Mouse (Mus musculus) spleen, postnatal 36 days (tissue): ENCODE data around the gene Afdn.

ENCODE experiments used
- DNase-seq, 2 experiments: peaks; one replicate each; pipeline ENCODE4 v3.0.0; 2022; ENCODE audit warnings: low spot score in 2 of 2, mixed read lengths in 1 of 2

The Afdn gene

DNA sequence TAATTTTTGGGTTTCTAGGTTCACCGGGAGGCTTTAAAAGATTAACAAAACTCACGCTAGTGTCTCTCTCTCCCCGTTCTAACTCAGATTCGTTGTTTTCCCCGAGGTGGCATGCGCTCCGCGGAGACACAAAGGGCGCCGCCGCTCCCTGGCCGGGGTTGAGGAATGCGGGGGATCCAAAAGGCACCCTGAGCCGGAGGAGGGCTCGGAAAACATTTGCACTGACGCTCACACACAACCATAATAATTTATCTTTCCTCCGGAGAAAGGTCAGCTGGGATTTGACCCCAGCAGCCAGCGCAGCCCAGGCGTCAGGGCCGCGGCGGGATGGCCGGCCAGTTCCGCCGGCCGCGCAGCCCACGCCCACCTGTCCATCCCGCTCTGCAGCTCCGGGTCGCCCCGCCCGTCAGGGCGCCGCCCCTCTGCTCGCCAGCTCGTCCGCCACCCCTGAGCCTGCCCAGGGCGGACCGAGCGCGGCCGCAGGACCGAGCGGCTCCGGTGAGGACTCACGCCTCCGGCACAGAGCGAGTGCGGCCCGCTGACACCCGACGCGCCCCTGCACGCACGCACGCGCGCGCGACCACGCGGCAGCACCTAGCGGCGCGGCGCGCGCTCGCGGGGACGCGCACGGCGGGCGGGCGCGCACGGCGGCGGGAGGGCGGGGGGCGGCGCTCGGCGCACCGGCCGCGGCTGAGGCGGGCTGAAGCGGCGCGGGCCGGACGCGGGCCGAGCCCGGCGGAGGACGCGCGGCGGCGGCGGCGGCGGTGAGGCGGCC, at the start of gene Afdn:
Gene Afdn (plus strand): TSS at position 687 of the 775 bp plus-strand sequence.
- peak; percentile 9 to 15 for DNase-seq

DNA sequence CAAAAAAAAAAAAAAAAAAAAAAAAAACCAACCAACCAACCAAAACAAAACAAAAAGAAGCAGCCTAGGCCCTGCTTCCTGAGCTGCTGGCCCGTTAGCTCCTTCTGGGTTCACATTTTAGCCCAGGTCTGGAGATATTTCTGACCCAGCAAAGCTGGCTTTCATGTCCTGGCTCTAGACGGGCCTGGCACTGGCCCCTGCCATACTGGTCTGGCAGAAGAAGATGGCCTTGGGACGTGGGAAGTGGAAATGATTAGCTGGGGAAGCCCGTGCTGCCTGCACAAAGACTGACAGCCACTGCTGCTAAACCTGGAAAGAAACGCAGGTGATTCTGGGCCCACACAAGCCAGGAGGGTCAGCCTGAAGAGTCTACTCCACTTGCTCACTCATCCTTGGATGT, 49.2 kb upstream of the Afdn start:
- no peak for DNase-seq

DNA sequence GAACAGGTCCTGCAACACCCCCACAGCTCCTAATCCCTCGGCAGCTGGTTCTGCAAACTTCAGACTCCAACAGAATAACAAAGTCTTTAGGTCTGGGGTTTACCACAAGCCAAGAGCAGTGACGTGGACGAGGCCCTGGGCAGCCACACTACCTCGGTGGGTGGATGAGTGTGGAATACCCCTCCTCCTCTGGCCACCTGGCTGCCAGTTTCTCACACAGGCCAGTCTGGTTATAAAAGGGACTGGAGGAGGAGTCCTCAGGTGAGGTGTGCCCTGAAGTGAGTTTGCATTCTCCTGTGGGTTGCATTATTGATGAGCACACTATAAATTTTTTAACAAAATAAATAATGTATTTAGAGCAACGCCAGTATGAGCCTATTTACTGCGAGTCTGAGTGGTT, 48.2 kb upstream of the Afdn start:
- DNase-seq, result no peak

DNA sequence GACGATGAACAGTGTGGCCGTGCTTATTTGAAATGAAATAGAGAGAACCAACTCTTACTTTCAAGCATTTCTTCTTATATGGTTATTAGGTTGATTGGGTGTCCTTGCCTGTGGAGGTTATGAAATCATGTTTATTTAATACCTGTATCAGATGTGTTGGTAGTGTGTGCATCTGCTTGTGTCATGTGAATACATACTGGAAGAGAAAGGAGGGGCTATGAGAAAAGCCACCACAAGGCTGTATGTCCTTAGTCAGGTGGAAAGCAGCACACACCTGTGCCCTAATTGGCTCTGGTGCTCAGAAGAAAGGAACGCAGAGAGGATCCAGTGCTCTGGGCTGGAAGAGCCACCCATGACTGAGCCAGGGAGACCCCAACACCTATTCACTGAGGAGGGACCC, 47.8 kb upstream of the Afdn start:
- no peak for DNase-seq

DNA sequence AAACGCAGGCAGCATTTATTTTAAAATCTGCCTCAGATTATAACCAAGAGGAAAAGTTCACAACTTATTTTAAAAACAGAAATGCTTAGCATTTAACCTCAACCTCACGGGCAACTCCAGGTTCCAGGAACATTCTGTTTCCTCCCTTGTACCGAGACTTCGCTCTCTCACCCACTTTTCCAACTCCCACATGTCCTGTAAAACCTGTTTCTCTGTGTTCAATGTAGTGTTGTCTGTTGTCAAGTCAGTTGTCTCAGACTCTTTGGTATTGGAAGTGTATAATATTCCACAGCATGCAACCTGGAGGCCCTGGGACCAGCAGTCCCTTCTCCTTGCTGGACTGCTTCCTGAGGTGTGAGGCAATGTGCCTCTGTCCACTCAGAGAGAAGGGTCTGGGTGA, 46.2 kb upstream of the Afdn start:
- no peak for DNase-seq

DNA sequence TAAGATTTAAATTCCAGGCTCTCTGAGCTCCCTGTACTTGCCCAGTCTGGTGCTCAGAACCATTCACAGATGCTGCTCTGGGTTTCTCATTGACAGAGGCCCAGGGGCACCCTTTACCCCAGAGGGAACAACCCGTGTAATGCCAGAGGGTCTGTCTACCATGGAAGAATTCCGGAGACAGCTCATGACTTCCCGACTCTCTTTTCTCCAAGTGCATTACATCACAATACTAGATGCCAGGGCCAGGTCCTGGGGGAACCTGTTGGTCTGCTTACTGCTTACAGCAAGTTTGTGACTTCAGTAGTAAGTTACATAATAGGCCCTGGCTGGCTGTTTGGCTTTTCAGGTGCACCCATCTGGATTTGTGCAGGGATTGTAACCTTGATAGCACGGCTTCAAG, 45.7 kb upstream of the Afdn start:
- no peak for DNase-seq

DNA sequence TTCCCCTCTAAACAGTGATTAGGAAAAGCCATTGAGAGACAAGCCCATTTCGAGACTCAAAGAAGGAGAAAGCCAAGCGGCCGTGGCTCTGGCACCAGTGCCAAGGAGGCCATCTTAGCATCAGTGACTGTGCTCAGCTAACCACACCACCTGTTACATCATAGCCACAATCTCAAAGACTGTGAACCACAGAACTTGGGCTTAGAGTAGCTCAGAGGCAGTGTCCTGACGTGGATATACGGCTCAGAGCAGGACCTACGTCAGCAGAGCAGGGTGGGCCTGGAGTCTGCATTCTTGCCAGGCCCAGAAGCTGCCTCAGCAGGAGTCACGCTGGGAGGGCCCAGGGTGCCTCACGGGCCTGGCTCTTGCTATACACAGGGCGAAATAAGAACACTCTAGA, 44.8 kb upstream of the Afdn start:
- no peak for DNase-seq

DNA sequence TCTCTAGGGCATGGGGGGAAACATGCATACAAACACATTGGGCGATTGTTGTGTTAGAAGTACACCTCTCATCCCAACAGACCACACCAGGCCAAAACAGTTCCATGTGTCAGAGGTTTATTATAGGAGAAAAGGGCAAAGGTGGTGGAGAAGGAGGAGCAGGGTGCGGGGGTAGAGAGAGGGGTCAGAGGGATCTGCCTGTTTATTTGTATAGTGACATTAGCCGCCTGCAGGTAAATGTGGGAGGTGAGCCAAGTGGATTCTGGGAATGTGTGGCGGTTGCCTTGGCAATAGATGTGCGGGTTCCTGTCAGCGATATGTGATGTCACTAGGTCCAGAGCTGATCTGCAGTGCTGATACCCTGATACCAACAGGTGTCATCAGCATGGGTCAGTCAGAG, 44.0 kb upstream of the Afdn start:
- no peak for DNase-seq

DNA sequence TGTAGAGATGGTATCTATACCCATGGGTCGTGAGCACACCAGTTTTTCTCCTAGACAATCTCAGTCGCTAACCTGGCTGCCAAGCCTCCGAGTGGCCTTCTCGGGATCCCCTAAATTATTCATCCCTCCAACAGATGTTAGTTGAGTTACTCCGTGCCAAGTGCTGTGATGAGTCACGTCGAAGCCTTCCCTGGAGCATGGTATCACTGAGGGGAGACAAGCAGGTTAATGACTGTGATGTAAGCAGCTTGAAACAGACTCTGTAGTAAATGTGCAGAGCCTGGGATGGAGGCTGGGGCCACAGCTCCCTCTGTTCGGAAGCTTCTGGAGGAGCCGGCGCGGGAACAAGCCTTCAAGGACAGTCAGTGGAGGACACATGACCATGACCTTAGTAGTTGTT, 42.9 kb upstream of the Afdn start:
- no peak for DNase-seq

DNA sequence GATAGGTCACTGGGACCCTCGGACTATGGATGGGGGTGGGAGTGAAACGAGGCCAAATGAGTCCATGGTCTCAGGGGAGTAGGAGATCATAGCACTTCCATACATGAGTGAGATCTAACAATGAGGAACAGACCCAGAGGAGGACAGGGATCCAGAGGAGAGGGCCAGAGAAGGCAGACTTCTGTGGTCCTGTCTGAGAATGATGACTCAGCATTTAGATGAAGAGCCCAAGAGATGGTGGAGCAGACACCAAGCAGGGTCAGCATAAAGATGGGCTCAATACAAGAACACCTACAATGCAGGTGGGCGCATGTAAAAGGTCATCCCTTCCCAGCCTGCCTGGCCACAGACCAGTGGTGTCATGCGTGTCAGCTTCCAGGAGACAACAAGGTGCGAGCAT, 40.2 kb upstream of the Afdn start:
- DNase-seq, result no peak

DNA sequence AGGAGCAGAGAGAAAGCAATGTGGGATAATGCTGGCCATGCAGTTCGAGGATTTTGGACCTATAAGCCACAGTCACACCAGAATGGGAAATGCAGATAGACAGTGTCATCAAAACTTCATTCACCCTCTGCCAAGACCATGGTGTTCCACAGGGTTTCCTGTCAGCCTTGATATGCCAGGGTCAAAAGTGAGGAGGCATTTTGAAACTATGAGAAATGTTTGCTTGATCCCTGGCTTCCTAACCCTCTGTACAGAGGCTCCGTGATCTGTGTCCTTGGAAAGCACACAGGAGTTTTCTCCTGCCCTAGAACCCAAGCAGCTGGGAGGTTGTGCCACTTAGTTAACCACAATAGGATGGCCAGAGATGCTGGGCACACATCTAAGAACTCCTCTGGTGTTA, 39.0 kb upstream of the Afdn start:
- DNase-seq, result no peak

DNA sequence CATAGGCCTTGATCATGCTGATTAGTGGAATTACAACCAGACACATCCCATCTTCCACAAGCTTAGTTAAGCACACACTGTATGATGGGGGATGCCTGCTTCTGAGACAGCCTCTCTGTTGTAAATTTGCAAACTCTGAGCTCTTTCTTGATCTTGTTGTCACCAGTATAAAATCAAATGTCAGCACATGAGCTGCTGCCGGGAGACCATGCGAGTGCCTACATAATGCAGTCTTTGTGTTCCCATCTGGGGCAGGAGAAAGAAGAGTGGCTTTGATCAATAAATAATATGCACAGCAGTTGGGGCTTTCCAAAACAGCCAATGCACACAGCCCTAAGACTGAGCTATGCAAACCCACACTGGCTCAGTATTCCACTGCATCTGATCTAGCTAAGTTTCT, 37.9 kb upstream of the Afdn start:
- no peak for DNase-seq

DNA sequence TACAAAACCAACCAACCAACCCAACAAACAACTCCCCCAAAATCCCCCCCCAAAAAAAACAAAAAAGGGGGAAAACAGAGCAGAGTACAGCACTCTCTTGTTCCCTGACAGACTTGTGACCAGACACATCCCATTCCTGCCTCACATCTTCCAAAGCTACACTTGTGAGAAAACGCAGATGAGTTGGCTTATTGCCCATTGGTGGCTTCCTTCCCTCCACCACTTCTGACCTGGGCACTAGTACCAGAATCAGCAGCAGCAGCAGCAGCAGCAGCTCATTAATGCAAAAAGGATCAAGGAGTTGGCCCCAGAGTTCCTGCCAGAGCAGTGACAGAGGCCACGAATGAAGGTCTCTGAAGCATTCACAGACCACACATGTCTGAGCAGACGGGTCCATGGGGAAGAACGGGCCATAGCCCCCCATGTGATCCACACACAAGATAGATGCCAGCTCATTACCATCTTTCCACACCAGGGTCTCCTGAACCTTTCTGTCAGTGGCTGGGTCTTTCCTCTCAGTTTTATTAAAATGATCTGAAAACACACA, 35.3 kb upstream of the Afdn start:
- DNase-seq, result no peak

DNA sequence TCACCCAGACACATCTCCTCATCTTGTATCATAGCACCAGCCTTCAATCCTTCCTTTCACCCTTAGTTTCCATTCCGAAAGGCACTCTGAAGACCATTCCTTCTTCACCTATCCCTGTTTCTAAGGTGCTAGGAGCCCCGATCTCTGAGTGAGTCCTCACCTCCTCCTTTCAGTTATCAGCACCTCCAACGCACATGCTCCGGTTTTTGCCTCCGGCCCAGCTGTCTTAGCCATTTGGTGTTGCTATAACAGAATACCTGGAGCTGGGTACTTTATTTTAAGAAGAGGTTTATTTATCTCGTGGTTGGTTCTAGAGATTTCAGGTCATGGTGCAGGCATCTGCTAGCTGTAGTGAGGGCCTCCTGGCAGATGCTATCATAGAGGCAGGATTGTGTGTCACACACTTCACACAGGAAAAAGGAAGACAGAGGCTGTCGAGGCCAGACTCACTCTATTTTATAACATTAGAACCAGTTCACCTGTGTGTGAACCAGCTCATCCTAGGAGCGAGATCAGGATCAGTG, 33.4 kb upstream of the Afdn start:
- no peak for DNase-seq

DNA sequence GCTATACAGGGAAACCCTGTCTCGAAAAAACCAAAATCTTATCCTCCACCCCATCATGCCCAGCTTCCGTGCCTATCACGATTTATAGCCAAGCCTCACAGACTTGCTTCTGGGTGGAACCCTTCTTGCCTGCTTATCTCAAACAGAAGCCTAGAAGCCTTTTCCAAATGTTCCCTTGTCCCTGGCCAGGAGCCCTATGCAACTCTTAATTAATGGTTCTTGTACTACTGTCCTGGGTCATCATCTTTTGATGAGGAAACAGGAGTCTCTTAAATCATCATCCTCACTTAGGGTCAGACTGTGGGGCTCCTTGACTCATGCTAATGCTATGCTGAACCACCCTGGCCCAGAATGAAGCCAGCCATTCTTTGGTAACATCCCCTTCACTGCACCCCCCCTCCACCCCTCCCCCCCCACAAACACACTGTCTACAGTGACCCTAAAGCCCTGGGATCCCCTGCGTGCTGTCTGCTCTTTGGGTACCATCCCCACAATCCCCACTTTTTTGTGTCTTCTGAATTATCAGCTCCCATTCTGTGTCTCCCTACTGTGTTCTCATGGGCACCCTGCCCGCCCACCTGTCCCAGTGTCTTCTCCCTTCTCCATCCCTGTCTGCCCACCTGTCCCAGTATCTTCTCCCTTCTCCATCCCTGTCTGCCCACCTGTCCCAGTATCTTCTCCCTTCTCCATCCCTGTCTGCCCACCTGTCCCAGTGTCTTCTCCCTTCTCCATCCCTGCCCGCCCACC, 29.2 kb upstream of the Afdn start:
- no peak for DNase-seq

DNA sequence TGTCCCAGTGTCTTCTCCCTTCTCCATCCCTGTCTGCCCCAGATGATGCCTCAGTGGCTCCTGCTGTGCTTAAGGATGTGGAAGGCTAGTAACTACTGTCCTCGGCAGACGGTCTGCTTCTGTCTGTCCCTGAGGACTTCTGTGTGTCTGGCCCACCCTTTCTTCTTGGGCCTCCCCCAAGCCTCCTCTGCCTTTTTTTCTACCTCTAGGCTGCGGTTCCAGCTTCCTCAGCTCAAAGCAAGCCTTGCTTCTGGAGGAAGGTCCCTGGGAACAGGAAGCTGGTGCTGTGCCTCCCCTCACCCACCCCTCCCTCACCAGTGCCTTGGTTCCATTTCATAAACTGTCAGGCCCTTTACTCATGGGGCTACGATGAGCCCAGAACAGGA, 28.6 kb upstream of the Afdn start:
- no peak for DNase-seq

DNA sequence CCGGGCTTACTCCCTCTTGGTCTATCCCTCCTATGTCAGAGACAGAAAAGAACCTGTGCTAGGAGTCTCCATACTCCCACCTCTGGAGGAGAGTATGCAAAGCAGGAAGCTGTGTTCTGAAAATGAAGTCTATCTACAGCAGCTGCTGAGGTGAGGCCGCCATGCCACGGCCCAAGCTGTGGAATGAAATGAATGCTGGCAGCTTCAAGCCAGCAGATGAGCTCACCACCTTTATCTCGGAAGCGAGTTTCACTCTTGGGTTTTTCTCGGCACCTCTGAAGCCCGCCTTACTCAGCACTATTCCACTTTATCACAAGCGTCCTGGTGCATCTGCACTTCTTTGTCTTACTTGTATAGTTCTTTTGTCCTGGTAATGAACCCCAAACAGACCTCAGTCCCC, 27.7 kb upstream of the Afdn start:
- no peak for DNase-seq

DNA sequence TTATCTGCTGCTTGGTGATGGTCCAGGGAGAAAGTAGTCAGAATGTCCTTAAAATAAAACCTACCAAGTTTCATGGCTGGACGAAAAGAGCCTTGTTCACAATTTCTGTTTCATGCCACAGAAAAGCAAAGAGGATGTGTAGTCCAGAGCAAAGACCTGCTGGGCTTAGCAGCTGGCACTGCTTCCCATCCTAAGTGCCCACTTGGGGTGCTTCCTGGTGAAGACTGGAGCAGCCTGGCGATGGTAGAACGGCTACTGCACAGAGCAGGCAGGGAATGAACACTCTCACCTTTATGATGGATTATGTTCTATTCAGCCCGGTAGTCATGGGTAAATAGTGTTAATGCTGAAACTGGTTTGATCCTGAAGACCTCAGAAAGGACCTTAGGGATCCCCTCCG, 26.4 kb upstream of the Afdn start:
- no peak for DNase-seq

DNA sequence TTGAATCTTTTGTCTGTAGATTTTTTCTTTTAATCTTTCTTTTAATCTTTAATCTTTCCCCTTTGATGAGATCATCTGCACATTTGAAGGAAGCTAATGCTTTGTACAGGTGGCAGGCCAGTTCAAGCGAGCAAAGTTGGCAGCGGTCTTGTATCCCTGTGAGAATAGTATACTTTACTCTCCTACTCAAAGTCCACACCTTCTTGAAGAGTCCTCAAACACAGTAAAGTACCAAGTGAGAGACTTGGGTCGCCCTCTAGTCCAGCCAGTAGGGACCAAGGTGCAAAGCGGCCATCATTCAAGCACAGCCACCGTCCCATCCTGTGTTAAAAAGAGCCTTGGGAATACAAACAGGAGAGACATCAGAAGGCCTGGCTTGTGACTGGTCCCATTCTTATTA, 25.3 kb upstream of the Afdn start:
- no peak for DNase-seq

DNA sequence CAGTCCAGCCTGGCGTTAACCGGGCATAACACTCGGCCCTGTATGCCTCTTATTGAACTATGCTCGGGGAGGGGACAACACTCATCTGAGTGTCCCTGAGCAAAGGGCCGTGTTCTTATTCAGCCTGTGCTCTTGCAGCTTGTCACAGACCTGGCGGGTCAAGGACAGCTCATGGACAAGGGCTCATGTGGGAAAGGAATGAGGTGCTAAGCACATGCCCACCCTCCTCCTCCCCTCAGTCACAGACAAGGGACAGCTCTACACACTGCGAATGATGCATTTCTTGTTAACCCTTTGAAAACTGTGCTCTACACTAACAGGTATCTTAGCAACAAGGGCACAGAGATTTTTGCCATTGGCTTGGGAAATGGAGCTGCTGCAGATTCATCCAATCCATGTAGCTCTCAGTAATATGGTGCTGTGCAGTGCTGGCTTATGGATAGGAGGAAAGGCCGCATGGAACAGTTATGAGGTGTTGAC, 24.5 kb upstream of the Afdn start:
- no peak for DNase-seq

DNA sequence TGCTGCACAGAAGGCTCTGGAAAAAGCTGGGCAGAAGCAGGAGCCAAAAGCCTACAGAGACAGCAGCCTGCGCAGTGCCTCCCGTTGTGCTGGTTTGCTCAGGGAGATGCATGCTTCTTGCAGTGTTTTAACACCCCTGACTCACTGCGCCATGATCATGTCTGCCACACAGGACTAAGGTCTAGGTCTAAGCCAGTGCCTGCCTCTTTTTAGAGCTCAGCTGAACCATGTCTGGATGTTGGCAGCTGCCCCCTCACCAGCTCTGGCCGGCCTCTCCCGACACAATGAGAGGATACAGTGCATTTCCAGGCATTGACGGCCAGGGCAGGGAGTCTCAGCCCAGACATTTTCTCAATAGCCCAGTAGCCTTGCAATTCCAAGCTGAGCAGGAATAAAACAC, 23.0 kb upstream of the Afdn start:
- DNase-seq, result no peak

DNA sequence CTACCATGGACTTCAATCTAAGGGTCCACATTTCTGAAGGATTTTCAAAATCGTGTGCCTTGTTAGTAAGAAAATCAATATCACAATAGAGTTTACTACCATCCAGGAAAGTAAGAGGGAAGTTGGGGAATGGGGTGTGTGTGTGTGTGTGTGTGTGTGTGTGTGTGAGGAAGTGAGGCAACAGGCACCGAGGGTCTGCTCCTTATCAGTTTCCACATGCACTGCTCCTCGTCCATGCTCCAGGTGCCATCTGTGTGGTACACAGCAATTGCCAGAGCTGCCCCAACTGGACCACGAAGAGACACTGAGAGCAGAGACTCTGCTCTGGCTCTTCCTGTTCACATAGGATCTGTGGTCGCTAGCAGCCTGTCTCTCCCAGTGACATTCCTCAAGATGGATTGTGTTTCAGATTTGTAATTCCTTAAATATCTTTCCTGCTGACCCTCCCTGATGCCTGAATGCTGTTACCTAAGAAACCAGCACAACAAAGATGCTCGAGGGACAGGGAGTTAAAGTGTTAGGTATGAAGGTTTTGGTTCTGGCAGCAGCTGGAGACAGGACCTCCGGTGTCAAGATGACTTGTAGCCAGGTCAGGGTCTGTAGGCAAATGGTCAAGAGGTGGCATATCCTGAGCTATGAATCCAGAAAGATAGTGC, 22.1 kb upstream of the Afdn start:
- no peak for DNase-seq
